Mouse (Mus musculus) embryonic fibroblast, embryonic 13.5 days (primary cell): ENCODE data around the gene Ticrr.

Experiments used
- CTCF ChIP-seq: IDR thresholded peaks from 2 replicates; pipeline ENCODE4 v1.5.1; 2011; ENCODE audit warnings: mild to moderate bottlenecking, control low read depth, low read length, moderate library complexity, borderline replicate concordance; ENCODE audit not compliant: insufficient read depth
- POLR2A ChIP-seq: IDR thresholded peaks from 2 replicates; pipeline ENCODE4 v1.6.1; 2011; ENCODE audit warnings: low read depth, mild to moderate bottlenecking, control low read depth, low read length, moderate library complexity

- TF ChIP-seq CTCF (no peak), POLR2A (no peak)
These were observed 19.2 kb downstream of the Ticrr start for GRCm38 (mm10) chr7:79679186-79679585.
